Mouse (Mus musculus) neural tube, embryonic 10.5 days (tissue): ENCODE data around the gene Edc4.

ENCODE experiments used
- DNase-seq: peaks from one replicate; pipeline ENCODE4 v3.0.0-alpha.2; 2017; ENCODE audit warnings: low spot score; ENCODE audit errors: extremely low spot score

Edc4 gene

DNA sequence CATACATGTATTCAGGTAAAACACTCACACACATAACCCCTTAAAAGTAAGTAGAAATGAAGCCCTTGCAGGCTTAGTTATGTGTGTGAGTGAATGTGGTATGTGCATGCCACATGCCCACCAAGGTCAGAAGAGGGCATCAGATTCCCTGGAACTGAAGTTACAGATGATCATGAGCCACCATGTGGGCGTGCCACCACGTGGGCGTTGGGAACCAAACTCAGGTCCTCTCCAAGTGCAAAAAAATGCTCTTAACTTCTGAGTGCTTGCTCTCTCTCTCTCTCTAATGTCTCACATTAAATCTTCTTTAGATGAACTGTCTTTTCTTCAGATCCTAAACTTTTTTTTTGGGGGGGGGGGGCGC is 57.6 kb downstream of the Edc4 start, which contains the start of gene Psmb10:
Gene Psmb10 (minus strand): TSS at position 139 of the 364 bp plus-strand sequence.
- DNase-seq = no peak

DNA sequence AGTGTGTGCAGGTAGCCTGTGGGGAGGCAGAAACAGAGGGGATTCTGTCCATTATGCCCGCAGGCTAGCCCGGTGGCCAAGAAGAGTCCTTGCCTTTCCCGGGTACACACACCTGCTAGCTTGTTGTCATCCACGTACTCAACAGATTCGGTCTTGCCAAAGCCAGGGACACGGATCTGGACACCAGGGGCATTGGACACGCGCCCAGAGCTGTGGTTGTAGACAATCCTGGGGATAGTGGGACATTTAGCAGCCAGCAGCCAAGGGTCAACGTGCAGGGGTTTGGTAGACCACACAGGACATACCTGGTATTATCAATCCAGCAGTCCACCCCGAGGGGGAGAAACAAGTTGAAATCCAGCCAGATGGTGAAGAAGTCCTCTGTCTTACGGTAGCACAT is 61.3 kb downstream of the Edc4 start:
- no peak for DNase-seq

DNA sequence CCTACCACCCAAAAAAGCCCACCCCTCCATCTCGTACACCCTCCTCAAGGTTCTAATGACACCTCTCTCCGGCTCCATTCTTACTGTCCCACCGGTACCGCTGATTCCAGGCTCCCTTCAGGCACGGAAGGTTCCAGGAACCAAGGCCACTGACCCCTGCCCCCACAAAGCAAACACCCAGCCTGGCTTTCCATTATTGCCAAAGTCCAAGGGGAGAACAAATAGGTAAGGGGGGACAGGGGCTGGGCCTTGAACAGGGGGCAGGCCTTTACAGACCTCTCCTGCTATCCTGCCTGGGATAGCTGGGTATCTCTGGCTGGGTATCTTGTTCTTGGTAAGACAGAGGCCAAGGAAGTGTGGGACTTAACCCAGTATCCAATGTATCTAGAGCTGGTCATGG is 61.9 kb downstream of the Edc4 start:
- no peak for DNase-seq

DNA sequence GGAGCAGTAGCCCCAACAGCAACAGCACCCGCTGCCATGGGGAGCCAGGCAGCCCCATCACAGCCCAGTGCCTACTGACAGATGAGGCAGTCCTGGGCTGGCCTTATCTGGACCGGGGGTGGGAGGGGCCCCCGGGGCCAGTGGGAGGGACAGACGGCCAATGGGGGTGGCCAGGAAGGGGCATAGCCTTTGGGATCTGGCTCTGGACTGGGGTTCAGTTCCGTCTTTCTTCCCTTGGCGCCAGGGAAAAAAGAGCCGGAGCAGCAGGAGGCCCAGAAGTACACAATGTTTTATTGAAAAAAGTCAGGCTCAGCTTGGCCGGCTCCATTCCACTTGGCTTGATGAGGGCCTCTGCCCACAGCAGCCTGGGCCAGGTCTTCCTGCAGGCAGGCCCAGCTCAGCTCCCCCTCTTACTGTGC is 62.6 kb downstream of the Edc4 start, which contains the start of gene Lcat:
Gene Lcat (minus strand): TSS at position 62 of the 419 bp plus-strand sequence.
- no peak for DNase-seq
